ENCODE assay signal across 24 mouse cellular contexts in the genomic region with DNA sequence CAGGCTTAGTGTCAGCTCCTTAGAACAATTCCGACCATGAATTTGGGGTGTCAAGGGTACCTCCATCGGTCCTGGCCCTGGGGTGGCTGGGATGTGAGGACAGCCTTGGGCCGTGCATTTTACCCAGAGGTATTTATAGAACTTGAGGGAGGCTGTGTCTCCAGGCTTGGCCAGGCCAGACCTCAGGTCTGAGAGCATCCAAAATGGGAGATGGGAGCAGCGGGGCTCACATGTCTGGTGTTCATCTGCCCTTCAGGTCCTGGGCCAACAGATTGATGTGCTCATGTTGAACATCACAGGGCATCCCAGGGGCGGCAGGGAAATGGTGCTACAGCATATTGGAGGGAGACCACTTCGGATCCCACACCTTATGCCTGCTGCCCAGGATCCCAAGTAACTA.
"Had no signal": no experiment of that assay in that cellular context is flagged by ENCODE, and none has a peak within 500 bp of the region (broad histone marks: within the 10 kb centered on the region; RNA-seq: fewer than 3 reads in every experiment).

No protein-coding gene starts in this region.

- H3K4me3 ChIP-seq: heart, adult 2 months; heart, embryonic 12.5 days; heart, embryonic 15.5 days; hindbrain, embryonic 13.5 days; hindbrain, embryonic 15.5 days; kidney, embryonic 15.5 days; limb, embryonic 13.5 days; limb, embryonic 15.5 days; liver, embryonic 12.5 days had no signal

- H3K27me3 ChIP-seq: heart, embryonic 12.5 days; heart, embryonic 15.5 days; hindbrain, embryonic 13.5 days; hindbrain, embryonic 15.5 days; kidney, embryonic 15.5 days; limb, embryonic 13.5 days; limb, embryonic 15.5 days; liver, embryonic 12.5 days had no signal

- ATAC-seq: forebrain, postnatal 0 days; hindbrain, postnatal 0 days; intestine, embryonic 16.5 days; liver, embryonic 12.5 days had no signal

- DNase-seq: forebrain, postnatal 0 days; gastrocnemius, postnatal 10 days; gastrocnemius, postnatal 36 days; heart, adult 2 months; kidney, adult 11 months; kidney, adult 2 months; kidney, adult 9 months; kidney, postnatal 14 days; kidney, postnatal 36 days; layer of hippocampus, adult 9-11 months; layer of hippocampus, postnatal 36 days; left cerebral cortex, postnatal 4 days had no signal

- H3K4me2 ChIP-seq: heart, embryonic 12.5 days; heart, embryonic 15.5 days; hindbrain, embryonic 13.5 days; hindbrain, embryonic 15.5 days; kidney, embryonic 15.5 days; limb, embryonic 13.5 days; limb, embryonic 15.5 days; liver, embryonic 12.5 days had no signal

- H3K27ac ChIP-seq: heart, adult 2 months; heart, embryonic 15.5 days; hindbrain, embryonic 13.5 days; hindbrain, embryonic 15.5 days; hindbrain, postnatal 0 days; kidney, embryonic 15.5 days; kidney, postnatal 0 days; limb, embryonic 13.5 days; limb, embryonic 15.5 days; liver, embryonic 12.5 days; liver, embryonic 14.5 days had no signal

- H3K4me1 ChIP-seq: hindbrain, embryonic 13.5 days; hindbrain, embryonic 15.5 days; kidney, embryonic 15.5 days; limb, embryonic 13.5 days; limb, embryonic 15.5 days had no signal

- H3K9me3 ChIP-seq: heart, embryonic 12.5 days; heart, embryonic 15.5 days; hindbrain, embryonic 13.5 days; hindbrain, embryonic 15.5 days; kidney, embryonic 15.5 days; limb, embryonic 13.5 days; limb, embryonic 15.5 days had no signal

- H3K9ac ChIP-seq: forebrain, postnatal 0 days; heart, embryonic 12.5 days; heart, embryonic 15.5 days; hindbrain, embryonic 13.5 days; hindbrain, embryonic 15.5 days; kidney, embryonic 15.5 days; limb, embryonic 13.5 days; limb, embryonic 15.5 days; liver, embryonic 12.5 days; liver, embryonic 14.5 days had no signal
